Mouse (Mus musculus) CH12F3 (cell line): ENCODE results near the gene Kank4.
"Not testable (repeated sequence)": the region's sequence is repeated elsewhere in the genome, so short reads cannot be mapped to it uniquely, and the experiment has no call there.

Source experiments
- in situ Hi-C: fragments of 300-500 bp; cut with MboI; formaldehyde crosslinking; loops from 2 replicates; pipeline ENCODE4 v1.14.3; 2020; ENCODE audit warnings: low sequenced_read_pairs

Kank4 gene

DNA sequence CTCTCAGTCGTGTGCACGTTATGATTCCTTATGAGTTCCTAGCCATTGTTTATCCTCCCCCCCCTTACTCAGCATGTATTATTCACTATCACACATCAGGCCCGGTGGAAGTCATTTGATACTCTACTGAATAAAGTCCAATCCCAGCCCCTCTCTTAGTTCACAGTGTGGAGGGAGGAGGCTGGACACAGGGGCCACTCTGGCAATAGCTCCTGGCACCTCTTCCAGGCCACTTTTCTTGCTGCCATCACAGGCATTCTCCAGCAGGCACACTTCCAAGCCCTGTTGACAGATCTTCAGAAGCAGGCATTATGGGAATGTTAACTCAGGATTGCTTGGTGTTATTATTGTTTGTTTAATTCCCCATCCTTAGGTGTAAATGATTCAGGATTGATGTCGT, 17.4 kb upstream of the Kank4 start:
- in situ Hi-C loops: no loop called here

DNA sequence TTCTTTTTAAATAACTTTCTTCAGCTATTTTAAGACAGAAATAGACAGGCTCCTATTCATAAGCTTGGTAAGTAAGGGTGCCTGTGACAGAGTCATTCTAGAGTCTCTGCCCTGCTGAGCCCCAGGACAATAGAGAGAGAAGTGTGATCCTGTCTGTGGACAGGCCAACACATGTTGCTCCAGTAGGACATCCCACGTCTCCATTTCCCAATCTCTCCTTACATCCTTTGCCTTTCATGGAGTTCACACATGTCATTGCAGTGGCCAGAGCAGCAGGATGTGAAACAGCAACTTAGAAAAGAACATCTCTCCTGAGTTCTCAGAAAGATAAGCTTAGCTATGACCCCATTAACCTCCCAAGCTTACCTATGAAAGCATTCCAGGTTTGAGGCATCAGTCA, 14.4 kb upstream of the Kank4 start:
- in situ Hi-C loops: no loop called here

DNA sequence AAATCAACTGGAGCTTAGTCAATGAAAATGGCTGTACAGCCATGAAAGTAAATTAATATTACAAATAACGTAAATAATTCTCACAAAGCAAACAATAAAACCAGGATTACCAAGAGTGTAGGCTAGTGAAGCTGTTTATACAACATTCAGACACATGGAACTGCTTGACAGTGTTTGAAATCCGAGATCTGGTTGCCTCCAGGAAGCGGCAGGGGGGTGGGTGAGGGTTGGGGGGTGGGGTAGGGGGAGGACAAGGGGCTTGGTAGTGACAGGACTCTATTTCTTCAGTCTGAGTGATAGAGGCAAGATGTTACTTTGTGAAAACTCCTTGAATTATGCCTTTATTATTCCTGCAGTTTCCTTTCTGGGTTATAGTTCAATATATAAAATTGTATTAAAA, 9.4 kb upstream of the Kank4 start:
- in situ Hi-C loops: no loop called here

DNA sequence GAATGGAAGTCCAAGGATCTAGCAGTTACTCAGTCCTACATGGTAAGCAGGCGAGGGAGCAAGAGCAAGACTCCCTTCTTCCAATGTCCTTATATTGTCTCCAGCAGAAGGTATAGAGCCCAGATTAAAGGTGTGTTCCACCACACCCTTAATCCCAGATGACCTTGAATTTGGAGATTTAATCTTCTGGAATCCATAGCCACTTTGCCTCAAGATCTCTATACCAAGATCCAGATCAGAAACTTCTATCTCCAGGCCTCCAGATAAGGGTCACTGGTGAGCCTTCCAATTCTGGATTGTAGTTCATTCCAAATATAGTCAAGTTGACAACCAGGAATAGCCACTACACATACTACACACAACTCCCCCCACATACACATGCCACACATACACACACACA, 6.4 kb upstream of the Kank4 start, which contains the start of gene I0C0044D17Rik:
Gene I0C0044D17Rik (minus strand): TSS at position 101 of the 400 bp plus-strand sequence.
- in situ Hi-C loops: not testable (repeated sequence)

DNA sequence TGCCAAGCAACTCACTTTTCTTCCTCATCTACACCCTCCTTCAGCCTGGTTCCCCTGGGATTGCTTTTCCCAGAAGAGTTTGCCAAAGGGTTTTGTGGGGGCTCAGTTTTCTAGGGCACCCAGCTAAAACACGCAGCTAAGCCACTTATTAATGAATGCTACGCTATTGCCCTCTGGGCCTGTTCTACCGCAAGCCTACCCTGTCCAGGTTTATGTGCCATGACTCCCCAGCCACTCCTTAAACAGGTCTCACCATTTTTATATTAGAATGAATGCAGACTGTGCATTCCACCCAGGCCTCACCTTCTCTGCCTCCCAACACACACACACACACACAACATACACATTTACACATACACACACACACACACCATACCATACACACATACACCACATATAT, 5.7 kb upstream of the Kank4 start:
- in situ Hi-C loops: no loop called here

DNA sequence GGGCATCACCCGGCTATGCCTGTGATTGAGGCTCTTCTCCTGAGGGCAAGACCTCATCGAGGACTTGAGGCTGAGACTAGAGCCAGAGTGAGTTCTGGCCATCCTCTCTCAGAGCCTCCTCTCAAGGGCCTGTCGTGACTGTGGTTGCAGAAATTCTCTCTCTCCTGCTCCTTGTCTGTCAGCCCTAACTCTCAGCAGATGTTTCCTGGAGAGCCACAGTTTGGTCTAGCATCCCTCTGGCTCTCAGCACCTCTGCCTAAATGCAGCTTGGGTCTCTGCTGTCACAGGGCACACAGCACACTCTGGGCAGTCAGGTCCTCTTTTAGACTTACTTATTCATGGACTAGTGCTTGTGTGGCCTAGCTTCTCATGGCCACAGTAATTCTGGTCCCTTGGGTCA, 5.1 kb upstream of the Kank4 start:
- in situ Hi-C loops: no loop called here

DNA sequence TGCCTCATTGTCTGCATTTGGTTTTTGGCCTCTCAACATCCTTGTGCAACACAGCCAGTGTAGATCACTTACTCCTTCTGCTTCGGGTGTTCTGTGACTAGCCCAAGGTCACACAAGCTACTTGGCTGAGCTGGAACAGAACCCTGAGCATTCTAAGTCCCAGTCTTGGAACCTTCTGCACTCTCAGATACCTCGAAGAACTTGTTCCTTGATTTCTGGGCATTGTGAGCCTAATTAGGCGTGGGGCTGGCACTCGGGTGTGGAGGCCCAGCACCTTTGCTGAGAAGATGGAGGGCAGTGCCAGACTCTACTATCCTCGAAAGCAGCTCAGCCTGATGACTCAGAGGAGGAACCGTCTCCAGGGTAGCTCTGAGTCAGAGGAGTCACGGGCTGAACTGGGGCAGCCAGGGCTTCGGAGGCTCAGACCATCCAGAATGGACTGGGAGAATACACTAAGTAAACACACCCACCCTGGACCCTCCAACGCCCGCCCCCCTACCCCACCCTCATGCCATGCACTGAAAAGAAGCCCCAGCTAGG, 1.9 kb upstream of the Kank4 start:
- in situ Hi-C loops: no loop called here

DNA sequence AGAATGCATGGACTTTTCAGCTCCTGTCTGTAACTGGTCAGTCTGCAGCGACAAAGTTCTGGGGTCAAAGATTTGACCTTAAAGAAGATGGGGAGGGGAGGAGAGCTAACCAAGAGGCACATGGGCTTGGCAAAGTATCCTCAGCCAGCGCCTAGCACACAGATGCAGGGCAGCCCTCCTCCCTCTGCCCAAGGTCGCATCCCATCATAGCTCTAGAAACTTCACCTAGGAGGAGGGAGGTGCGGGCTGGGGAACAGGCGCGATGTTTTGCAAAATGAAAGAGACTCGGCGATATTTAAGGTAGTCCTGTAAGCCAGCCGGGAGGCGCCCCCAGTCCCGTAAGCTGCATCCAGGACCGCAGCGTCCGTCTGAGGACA, 542 bp downstream of the Kank4 start:
- in situ Hi-C loops: no loop called here

DNA sequence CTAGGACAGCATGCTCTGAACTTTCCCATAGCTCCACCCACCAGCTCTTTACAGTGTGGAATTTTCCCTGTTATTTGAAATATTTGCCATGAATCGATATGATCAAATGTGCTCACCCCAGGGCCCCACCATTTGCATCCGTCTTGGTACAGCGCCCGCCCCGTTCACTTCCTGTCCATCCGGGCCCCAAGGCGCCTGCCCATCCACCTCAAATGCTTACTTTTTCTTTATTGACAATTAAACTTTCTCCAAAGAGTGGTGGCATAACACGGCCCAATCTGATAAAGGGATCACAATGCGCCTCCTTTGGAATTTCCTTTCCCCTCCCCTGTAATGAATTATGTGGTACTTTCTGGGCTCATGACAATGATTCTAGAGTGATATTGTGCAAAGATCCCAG, 11.0 kb downstream of the Kank4 start:
- in situ Hi-C loops: no loop called here

DNA sequence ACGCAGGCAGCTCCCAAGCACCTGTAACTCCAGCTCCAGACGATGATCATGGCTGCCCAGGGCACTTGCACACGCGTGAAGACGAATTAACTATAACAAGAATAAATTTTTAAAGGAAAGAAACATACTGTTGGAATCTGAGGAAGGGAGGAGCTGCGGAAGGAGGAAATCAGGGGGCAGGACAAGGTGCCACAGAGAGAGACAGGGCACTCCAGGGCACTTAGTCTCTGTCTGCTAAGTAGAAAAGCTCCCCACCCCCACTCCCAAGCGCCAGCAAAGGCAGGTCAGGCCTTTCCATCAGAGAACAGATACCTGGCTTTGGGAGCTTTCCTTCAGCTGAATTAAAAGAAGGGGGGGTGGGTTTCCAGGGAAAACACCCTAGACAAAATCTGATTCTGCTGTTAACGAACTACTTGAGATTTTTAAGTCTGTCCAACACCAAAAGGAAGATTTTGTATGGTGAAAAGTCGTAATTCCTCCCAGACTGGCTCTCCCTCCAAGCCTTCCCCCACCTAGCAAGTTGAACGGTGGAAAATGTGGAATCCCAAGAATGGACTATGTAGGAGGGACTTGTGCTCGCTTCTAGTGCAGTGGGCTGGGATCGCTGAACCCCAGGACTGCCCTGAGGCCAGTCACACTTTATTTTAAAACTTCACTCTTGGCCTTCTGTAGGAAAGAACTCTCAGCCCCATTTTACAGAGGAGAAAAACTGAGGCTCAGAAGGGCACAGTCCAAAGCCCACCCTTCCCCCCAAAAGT, 11.9 kb downstream of the Kank4 start:
- in situ Hi-C loops: no loop called here

DNA sequence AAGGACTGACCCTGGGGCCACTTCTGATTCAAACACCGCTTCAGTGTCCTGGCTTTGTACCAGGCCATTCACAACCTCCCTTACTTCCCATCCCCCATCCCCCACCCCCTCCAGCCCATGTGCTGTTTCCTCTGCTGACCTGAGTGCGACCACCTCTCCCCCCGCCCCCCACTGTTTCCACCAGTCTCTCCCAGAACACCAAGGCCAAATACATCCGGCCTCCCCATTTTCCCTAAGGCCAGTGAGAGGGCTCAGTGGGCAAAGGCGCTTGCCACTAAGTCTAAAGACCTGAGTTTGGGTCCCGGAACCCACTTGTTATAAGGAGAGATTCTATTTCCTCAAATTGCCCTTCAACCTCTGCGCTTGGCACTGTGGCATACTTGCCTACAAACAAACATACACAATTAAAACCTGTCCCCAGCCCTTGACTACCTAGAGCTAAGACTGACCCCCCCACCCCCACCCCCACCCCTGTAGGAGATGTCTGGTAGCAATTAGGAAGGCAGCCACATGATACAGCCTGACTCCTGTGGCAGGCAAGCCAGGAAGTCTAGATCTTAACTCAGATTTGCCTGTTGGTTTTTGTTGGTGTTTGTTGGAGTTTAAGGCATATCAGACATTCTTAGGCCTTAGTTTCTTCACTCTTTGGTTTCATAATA, 12.7 kb downstream of the Kank4 start:
- in situ Hi-C loops: no loop called here

DNA sequence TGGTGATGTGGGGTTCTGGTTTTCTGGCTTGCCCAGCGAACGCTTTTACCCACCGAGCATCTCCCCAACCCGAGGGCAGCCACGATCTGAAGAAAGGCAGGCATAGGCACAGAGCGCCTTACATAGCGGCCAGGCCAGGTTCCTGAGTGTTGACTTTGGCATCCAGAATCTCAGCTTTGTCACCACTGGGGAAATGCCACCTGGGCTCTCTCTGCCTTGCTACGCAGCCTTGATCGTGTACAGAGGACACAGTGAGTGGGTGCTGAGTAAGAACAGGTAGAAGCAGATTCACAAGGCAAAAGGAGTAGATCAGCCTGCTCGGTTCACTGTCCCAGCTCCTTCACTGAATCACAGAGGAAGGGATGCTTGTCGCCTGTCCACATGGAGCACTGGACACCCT, 15.6 kb downstream of the Kank4 start:
- in situ Hi-C loops: no loop called here

DNA sequence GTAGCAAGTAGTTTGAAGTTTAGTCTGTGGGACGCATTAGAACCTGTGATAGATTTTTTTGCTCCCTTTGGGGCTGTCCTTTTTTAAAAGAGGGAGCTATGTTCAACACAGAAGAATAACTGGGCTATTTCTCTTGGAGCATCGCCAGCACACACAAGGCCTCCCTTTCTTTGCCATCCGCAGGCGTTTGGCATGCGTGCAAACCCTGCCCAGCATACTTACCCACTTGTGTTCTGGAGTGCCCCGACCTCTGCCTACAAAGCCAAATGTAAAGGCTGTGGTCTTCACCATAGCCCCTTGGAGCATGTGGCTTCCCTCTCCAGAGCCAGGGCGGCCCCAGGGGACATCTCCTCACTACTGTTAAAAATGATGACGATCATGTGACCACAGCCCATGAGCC, 16.5 kb downstream of the Kank4 start:
- in situ Hi-C loops: no loop called here

DNA sequence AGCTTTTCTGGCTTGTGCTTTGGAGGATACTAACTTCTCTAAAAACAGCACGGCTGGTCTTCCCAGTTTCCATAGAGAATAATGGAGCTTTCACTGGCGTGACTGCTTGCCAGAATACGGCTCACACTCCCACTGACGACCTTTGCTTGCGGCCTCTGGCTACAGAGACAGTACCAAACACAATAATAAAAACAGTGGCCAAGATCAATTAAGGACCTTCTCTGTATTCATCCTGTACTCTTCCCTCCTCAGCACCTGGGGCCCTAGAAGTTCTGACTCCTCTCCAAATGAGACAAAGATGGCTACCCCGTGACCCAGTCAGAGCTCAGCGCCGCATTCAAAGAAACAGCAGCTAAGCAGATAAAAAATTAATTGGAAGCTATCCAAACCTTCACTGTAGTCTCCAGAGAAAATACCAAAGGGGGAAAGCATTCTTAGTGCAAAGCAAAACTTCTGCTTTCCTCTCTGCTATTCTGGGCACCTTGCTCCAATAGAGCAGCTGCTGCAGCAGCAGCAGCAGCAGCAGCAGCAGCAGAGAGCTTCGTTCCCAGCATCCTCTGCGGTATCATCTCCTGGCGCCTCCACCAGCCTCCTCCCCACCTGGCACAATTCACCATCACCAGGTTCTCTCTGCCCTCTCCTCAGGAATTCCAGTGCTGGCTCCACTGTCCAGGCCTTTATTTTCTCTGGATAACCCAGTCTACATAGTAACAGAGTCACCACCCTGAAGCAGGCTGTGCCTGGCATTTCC, 20.6 kb downstream of the Kank4 start:
- in situ Hi-C loops: no loop called here

DNA sequence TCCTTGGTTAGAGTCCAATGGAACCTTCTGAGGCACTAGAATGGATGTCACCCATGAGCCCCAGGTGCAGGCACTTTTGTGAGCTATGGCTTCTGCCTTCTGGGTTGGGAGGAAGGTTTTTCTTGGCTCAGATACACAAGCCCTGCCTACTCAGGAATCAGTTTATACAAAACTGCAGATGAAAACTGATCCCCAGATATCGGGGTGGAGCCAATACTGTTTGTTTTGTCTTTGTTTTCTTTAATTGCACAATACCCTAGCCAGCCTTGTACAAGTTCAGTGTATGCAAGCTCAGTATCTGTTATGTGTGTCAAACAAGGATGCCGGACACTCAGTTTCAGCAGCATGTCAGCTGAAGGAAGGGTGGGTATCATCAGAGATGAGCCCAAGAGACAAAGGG, 22.1 kb downstream of the Kank4 start:
- in situ Hi-C loops: no loop called here

DNA sequence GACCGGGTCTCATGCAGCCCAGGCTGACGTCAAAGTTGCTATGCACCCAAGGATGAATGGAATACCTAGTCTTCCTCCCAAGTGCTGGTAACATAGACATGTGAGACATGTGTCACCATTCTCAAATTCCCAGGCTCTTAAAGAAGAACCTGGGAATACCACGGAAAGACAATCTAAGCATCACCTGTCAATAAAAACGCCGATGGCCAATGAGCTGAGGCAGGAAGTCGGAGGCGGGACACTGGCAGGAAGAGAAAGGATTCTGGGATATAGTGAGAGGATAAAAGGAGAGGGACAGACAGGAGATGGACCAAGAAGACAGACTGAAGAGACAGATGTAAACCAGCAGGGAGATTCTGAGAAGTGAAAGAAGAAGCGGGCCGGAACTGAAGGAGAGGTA, 23.9 kb downstream of the Kank4 start:
- in situ Hi-C loops: no loop called here

DNA sequence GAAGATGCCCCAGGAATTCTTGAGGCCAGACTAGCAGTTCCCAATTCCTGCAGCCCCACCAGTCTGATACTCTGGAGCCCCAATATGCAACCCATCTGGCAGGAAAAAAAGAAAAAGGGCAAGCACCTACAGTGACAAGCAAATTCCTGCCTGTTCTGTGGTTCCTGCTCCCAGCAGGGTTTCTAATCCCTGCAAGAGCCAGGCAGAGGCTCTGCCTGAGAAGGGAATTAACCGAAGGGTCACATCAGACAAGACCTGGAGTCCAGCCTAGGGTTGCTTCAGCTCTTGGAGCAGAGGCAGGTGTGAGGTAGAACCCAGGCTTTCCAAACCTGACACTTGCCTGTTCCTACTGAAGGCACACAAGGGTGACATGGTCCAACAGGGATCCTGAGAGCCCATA, 26.6 kb downstream of the Kank4 start:
- in situ Hi-C loops: no loop called here

DNA sequence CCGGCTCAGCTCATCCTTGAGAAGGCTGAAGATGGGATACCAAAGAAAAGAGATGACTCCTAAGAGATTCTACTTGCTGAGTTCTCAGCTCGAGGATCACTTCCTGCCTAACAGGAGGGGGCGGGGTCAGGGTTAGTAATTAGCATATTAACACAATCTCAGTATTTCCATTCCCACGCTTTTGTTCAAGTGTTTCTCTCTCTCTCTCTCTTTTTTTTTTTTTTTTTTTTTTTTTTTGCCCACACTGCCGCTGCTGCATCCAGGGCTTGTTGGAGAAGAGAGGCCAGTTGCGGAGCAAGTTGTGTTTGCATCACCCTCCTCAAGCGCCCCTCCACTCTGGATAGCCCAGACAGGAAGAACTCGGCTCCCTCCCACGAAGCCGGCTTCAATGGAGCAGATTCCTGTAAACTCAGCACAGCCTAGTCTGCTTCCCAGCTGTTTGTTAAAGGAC, 27.5 kb downstream of the Kank4 start:
- in situ Hi-C loops: no loop called here

DNA sequence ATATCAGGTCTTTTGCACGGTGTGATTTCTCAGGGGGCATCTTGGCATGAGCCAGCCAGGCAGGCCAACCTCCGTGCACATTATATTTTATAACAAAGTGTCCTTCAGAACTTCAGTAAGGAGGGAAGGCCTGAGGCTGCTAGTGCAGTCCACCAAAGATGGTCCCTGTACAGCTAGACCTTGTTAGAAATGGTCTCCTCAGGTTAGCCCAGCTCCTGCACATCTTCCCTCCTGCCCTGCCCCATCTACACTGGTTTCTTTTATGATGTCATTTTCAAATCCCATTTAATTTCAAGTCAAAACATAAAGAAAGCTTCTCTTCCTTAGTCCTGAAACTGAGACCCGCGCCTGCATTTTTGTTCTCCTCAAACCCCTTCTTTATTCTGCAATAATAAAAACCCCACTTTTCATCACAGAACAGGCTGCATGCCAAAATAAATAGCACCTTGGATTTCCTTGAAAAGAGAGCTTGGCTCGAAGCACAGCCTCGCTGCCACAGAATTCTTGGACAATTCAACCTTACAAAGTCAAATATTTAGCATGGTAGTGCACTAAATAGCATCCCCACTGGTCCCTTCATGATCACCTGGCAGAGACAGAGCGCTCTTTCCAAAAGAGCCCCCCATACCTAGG, 28.1 kb downstream of the Kank4 start:
- in situ Hi-C loops: no loop called here

DNA sequence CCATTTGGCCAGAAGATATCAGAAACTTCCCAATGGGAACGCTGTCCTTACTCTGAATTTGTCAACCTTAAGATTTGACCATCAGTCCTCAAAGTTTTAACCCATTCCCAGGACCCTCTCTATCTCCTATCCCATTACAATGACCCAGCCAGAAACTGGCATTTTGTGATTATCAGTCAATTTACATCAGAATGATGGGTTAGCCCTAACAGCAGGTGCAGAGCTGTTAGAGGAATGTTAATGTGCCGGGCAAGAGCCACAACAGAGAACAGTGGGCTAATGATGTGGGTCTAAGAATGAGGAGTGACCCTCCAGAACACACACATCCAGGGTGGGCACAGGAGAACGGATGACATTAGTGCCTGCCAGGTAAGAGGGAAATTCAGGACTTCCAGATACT, 31.1 kb downstream of the Kank4 start:
- in situ Hi-C loops: no loop called here

DNA sequence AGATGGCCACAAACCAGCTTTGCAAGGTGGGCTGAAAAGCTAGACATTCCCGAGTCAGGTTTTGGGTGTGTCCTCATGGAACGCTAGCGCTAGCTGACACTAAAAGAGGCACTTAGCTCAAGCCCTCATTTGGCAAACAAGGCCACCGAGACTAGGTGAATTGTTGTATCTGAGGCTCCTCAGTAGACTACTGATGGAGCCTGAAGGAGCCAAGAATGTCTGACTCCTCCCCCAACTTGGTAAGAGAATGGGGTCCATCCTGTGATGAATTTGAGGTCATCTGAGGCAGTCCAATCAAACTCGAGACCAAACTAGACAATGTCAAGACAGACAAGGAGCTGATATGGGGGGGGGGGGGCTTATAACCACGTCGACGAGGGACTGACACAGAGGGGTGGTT, 31.5 kb downstream of the Kank4 start:
- in situ Hi-C loops: no loop called here
